Mouse (Mus musculus) hindbrain, embryonic 16.5 days (tissue): ENCODE measurements around the gene Zcchc2. TPM values are rescaled to one million over a fixed set of nuclear protein-coding genes. Genes with fewer than 3 reads are reported as not detected.

Source experiments
- ATAC-seq: fragments of 200-750 bp; cut with Nextera tagmentation; 2 replicates; pipeline ENCODE4 v1.8.0; 2017; ENCODE audit warnings: moderate TSS enrichment, moderate library complexity
- H3K27ac ChIP-seq: fragments of 300-500 bp; sonication (generic); 2 replicates; pipeline ENCODE4 v1.5.1; 2014; ENCODE audit warnings: low read depth, mild to moderate bottlenecking, control low read depth, low read length, moderate library complexity
- H3K27me3 ChIP-seq: fragments of 300-500 bp; sonication (generic); replicated peaks from 2 replicates; pipeline ENCODE4 v1.6.1; 2014; ENCODE audit warnings: low read length; ENCODE audit not compliant: control insufficient read depth, insufficient read depth
- H3K36me3 ChIP-seq: fragments of 300-500 bp; sonication (generic); 2 replicates; pipeline ENCODE4 v1.6.1; 2014; ENCODE audit warnings: mild to moderate bottlenecking, low read length, moderate library complexity, mixed read lengths; ENCODE audit not compliant: control insufficient read depth, insufficient read depth
- H3K4me1 ChIP-seq: fragments of 300-500 bp; sonication (generic); 2 replicates; pipeline ENCODE4 v1.6.1; 2014; ENCODE audit warnings: low read depth, low read length; ENCODE audit not compliant: control insufficient read depth, insufficient read depth
- H3K4me2 ChIP-seq: fragments of 300-500 bp; sonication (generic); 2 replicates; pipeline ENCODE4 v1.6.1; 2014; ENCODE audit warnings: mild to moderate bottlenecking, low read length, control low read depth, moderate library complexity
- H3K4me3 ChIP-seq: fragments of 300-500 bp; sonication (generic); 2 replicates; pipeline ENCODE4 v1.5.1; 2014; ENCODE audit warnings: mild to moderate bottlenecking, low read length, control low read depth, moderate library complexity
- H3K9ac ChIP-seq: fragments of 300-500 bp; sonication (generic); 2 replicates; pipeline ENCODE4 v1.6.1; 2014; ENCODE audit warnings: low read depth, mild to moderate bottlenecking, control low read depth, low read length, moderate library complexity
- H3K9me3 ChIP-seq: fragments of 300-500 bp; sonication (generic); 2 replicates; pipeline ENCODE4 v1.6.1; 2014; ENCODE audit warnings: mild to moderate bottlenecking, low read length, moderate library complexity; ENCODE audit not compliant: control insufficient read depth
- WGBS: fragments of 180-500 bp; shearing (Covaris S2); extraction: QIAGEN DNeasy Blood & Tissue Kit; methylation state at CpG from one replicate; pipeline ENCODE4 v1.1.7; 2014; 5-methylcytosine and 5-hydroxymethylcytosine counted together
- polyA plus RNA-seq: library from polyadenylated mRNA; unstranded; fragments of >200 nt; fragmentation: Nextera tagmentation; extraction: Ambion mirVana; gene quantifications from 2 replicates; pipeline ENCODE4 v1.2.1, GENCODE M21; 2015

Zcchc2 gene
- polyA plus RNA-seq, 1 experiment from 2014 or later: 2.9 TPM

DNA sequence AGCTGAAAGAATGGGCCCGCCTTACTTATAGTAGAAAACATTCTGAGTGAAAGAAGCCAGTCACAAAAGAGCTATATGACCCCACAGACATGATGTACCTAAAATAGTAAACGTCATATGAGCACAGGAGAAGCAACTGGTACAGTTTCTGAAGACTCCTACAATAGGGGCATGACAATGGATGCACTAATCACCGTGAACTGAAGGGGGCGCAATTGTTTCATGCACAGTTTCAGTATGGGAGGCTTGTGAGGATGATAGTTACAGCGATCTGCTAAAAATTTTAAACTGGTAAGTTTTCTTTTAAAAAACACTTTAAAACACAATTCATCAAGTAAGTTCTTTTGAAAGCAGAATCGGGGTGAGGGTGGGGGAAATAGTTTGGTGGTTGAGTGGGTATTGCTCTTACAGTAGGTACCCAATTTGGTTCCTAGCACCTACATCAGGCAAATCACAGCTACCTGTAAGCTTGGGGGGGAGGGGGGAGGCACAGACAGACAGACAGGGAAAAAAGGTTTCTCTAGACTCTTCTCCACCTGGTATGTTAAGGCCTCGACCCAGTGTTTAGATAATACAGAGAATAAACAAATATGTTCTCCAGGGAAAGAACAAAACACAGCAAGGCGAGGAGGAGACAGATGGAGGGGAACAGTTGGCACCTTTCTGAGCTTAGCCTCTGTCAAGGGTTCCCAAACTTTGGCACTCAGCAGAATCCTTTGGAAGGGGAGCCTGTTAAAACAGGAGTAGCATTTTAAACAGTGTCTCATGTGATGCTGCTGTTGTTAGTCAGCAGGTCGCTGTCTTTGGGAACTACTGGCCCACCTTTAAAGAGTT, 81.2 kb downstream of the Zcchc2 start:
- Histone ChIP-seq H3K36me3 (no peaks in the 10 kb centered on the region), H3K4me1 (peaks cover 4% of the 10 kb centered on the region), H3K9ac (peak overlapping the region; percentile 50), H3K27me3 (no peaks in the 10 kb centered on the region), H3K9me3 (no peaks in the 10 kb centered on the region), H3K4me3 (peak overlapping the region; percentile 28), H3K27ac (peak overlapping the region; percentile 53; the same call in 1 of the 2 replicates), H3K4me2 (peak overlapping the region; percentile 55)
- WGBS: 8% methylated on average over 9 of the region's 9 CpGs
- peak; percentile 82 for ATAC-seq

DNA sequence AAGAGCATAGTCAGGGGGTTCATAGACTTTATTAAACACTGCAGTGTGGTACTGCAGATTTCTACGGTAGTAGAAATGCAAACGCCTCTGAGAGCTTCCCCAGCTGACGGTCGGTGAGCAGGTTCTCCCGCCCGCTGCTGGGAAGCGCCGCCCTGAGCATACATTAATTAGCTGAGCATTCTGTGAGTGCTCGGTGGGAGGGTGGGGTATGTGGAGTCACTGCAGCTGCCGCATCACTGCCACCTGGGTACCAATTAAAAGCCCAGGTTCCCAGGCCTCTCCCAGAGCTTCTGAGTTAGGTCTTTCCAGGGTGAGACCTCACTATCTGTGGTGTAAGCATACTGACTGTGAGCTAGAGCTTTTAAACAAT, 81.8 kb downstream of the Zcchc2 start:
- peak overlapping the region; percentile 28 for H3K4me3 ChIP-seq

DNA sequence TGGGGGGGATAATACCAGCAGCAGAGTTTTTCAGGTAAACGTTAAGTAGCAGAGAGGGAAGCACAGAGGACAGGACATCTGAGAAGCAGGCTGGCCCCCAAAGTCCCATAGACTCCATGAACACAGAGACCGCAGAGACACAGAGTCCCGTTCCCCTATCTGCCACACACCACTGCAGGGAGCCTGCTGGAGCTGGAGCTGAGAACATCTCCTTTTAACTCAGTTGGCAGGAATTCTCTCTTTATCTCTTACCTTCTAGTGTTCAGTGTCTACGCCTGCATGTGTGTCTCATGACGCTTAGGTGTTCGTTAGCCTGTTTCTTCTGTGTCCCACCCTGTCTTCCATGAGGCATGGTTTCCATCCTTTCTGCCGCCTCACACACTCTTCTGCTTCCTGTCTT, 83.0 kb downstream of the Zcchc2 start:
- 82% methylated on average over 7 of the region's 7 CpGs for WGBS
- no peak overlapping the region for H3K4me2 ChIP-seq
- peaks cover 4% of the 10 kb centered on the region for H3K4me1 ChIP-seq
- H3K36me3 ChIP-seq: no peaks in the 10 kb centered on the region
- ATAC-seq: no peak
- no peaks in the 10 kb centered on the region for H3K9me3 ChIP-seq
- H3K4me3 ChIP-seq: no peak overlapping the region
- no peak overlapping the region for H3K9ac ChIP-seq
- no peaks in the 10 kb centered on the region for H3K27me3 ChIP-seq
- no peak overlapping the region for H3K27ac ChIP-seq

More for the DNA sequence above, 81.8 kb downstream of the Zcchc2 start:
- WGBS: under 1% methylated on average over 10 of the region's 10 CpGs
- Histone ChIP-seq H3K4me1 (peaks cover 4% of the 10 kb centered on the region), H3K36me3 (no peaks in the 10 kb centered on the region), H3K9ac (peak overlapping the region; percentile 50), H3K27ac (peak overlapping the region; percentile 53; the same call in 1 of the 2 replicates), H3K4me2 (peak overlapping the region; percentile 55), H3K27me3 (no peaks in the 10 kb centered on the region), H3K9me3 (no peaks in the 10 kb centered on the region)
- peak; percentile 88 for ATAC-seq

DNA sequence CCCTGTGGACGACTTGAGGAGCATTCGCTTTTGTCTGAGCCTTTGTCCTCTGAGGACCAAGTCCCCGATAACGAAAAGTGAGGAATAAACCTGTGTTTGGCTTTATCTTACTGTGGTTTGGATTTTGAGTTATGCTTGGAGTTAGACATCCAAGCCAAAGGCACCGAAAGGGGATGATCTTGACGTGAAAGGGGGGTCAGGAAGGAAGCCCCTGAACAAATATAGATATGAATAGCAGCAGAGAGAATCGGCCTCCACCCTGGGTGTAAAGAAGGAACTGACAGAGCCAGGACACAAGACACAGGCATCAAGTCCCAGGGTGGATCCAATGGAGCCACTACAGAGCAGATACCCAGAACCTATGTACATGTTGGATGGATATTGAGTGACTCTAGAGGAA, 83.9 kb downstream of the Zcchc2 start:
- no peaks in the 10 kb centered on the region for H3K36me3 ChIP-seq
- no peak overlapping the region for H3K27ac ChIP-seq
- H3K9ac ChIP-seq: no peak overlapping the region
- WGBS: 80% methylated on average over 7 of the region's 7 CpGs
- no peak overlapping the region for H3K4me3 ChIP-seq
- H3K27me3 ChIP-seq: no peaks in the 10 kb centered on the region
- no peaks in the 10 kb centered on the region for H3K9me3 ChIP-seq
- peaks cover 4% of the 10 kb centered on the region for H3K4me1 ChIP-seq
- ATAC-seq: no peak
- H3K4me2 ChIP-seq: no peak overlapping the region

DNA sequence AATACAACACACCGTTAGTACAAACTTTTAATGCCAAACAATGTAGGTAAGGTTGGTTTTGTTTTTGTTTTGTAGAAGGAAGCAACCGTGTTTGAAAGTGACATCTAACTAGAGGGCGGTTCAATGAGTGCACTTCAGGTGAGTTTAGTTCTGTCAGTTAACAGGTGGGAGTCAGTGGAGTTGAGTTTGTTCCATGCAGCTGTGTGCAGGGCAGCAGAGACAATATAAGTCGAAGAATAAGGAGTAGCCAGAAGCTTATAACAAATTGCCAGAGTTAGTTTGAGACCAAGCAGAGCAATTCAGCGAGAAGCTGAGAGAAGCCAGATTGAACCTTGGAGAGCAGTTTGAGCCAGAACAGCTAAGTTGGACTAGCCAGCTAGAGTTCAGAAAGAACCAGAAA, 84.5 kb downstream of the Zcchc2 start:
- Histone ChIP-seq H3K9me3 (no peaks in the 10 kb centered on the region), H3K4me1 (peaks cover 4% of the 10 kb centered on the region), H3K36me3 (no peaks in the 10 kb centered on the region), H3K27me3 (no peaks in the 10 kb centered on the region), H3K27ac (no peak overlapping the region), H3K9ac (no peak overlapping the region), H3K4me2 (no peak overlapping the region), H3K4me3 (no peak overlapping the region)
- WGBS: 91% methylated on average over 5 of the region's 5 CpGs
- ATAC-seq: no peak

DNA sequence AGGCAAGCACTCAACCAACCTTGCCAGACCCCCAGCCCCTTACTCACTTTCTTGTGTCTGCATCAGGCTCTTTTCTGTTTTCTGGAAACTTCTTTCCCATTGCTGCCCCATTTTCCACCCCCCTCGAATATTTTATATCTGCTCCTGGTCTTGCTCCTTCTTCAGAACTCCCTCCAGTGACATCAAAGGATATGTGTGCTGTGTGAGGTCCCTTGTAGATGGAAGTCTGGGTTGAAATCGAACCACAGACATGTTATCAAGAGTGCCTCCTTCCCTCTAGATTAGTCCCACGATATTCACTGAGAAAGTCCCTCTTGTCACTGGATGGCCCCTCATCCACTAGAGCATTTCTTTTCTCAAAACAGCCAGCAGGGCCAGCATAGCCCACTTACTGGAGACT, 86.4 kb downstream of the Zcchc2 start:
- H3K4me2 ChIP-seq: no peak overlapping the region
- no peaks in the 10 kb centered on the region for H3K36me3 ChIP-seq
- WGBS: 85% methylated on average over 3 of the region's 3 CpGs
- H3K9ac ChIP-seq: no peak overlapping the region
- no peaks in the 10 kb centered on the region for H3K27me3 ChIP-seq
- no peak overlapping the region for H3K27ac ChIP-seq
- no peaks in the 10 kb centered on the region for H3K9me3 ChIP-seq
- H3K4me1 ChIP-seq: peaks cover 4% of the 10 kb centered on the region
- no peak overlapping the region for H3K4me3 ChIP-seq
- ATAC-seq: no peak

DNA sequence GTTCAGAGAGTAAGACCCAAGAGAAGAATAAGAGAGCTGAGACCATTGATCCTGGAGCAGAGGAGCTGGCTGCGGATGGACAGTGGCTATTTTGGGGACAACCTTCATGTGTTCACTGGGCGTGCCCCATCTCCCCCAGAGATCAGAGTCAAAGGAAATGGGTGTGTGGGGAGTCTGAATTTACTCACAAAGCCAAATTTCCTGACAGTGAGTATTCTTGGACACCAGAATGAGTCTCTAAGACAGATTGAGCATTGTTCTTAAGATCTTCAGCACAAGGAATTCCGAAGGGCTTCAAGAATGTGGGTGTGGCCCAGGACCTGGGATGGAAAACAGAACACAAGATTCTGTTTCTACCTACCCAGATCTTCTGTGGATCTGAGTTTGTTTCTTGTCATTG, 87.0 kb downstream of the Zcchc2 start:
- ATAC-seq: no peak
- 84% methylated on average over 3 of the region's 3 CpGs for WGBS

More for the DNA sequence above, 87.0 kb downstream of the Zcchc2 start:
- H3K4me1 ChIP-seq: peaks cover under 1% of the 10 kb centered on the region; the same call in 1 of the 2 replicates
- H3K9ac ChIP-seq: no peak overlapping the region
- H3K9me3 ChIP-seq: no peaks in the 10 kb centered on the region
- no peaks in the 10 kb centered on the region for H3K36me3 ChIP-seq
- H3K4me3 ChIP-seq: no peak overlapping the region
- H3K27ac ChIP-seq: no peak overlapping the region
- H3K4me2 ChIP-seq: no peak overlapping the region
- H3K27me3 ChIP-seq: no peaks in the 10 kb centered on the region

Other genes starting within 250 kb of the Zcchc2 start
- 0.61 and 0.75 TPM in 2 replicates for gene Tnfrsf11a, start 209.7 kb upstream of the Zcchc2 start, polyA plus RNA-seq
- gene Phlpp1, start 181.3 kb downstream of the Zcchc2 start, polyA plus RNA-seq: 7.3 and 7.4 TPM in 2 replicates